Mouse (Mus musculus) CD4-positive, CD25-positive, alpha-beta regulatory T cell, adult 2 months (primary cell): ENCODE results near the gene Fry.
A peak's percentile ranks its signal among the peaks of the same experiment; 100 is the strongest.

Experiments used
- DNase-seq: peaks from one replicate; pipeline ENCODE4 v3.0.0-alpha.2; 2012; ENCODE audit warnings: low read depth, low spot score

The Fry gene

GRCm38 (mm10) chr5:150388623-150389022 is 270.2 kb downstream of the Fry start:
- no peak for DNase-seq

- DNase-seq = no peak
Observed at GRCm38 (mm10) chr5:150389589-150390377, 271.3 kb downstream of the Fry start.

- DNase-seq = no peak
Observed at GRCm38 (mm10) chr5:150390422-150390821, 272.0 kb downstream of the Fry start.

- DNase-seq = peak; percentile 14
Observed at GRCm38 (mm10) chr5:150394645-150395044, 276.2 kb downstream of the Fry start.

- DNase-seq = no peak
Observed at GRCm38 (mm10) chr5:150402832-150403447, 284.5 kb downstream of the Fry start.

- no peak for DNase-seq
Observed at GRCm38 (mm10) chr5:150404867-150405266, 286.4 kb downstream of the Fry start.

- DNase-seq = no peak
Observed at GRCm38 (mm10) chr5:150408979-150409378, 290.5 kb downstream of the Fry start.

GRCm38 (mm10) chr5:150409451-150410045 is 291.1 kb downstream of the Fry start:
- DNase-seq = no peak

GRCm38 (mm10) chr5:150412750-150413450 is 294.5 kb downstream of the Fry start:
- DNase-seq = no peak

- DNase-seq = peak; percentile 16
Observed at GRCm38 (mm10) chr5:150414823-150415222, 296.4 kb downstream of the Fry start.

- no peak for DNase-seq
Observed at GRCm38 (mm10) chr5:150417223-150417622, 298.8 kb downstream of the Fry start.

GRCm38 (mm10) chr5:150418035-150418434 is 299.6 kb downstream of the Fry start:
- DNase-seq = no peak

GRCm38 (mm10) chr5:150425038-150425437 is 306.6 kb downstream of the Fry start:
- no peak for DNase-seq

- DNase-seq = peak; percentile 55
Observed at GRCm38 (mm10) chr5:150426595-150426994, 308.1 kb downstream of the Fry start.

- DNase-seq = peak; percentile 57
Observed at GRCm38 (mm10) chr5:150431286-150431685, 312.8 kb downstream of the Fry start.

- no peak for DNase-seq
Observed at GRCm38 (mm10) chr5:150432960-150433359, 314.5 kb downstream of the Fry start.

GRCm38 (mm10) chr5:150436629-150437389 is 318.4 kb downstream of the Fry start:
- no peak for DNase-seq

GRCm38 (mm10) chr5:150441690-150442089 is 323.2 kb downstream of the Fry start:
- DNase-seq = peak; percentile 84

- no peak for DNase-seq
Observed at GRCm38 (mm10) chr5:150451281-150452003, 333.0 kb downstream of the Fry start.

- peak; percentile 7 for DNase-seq
Observed at GRCm38 (mm10) chr5:150452004-150452626, 333.7 kb downstream of the Fry start.
